Mouse (Mus musculus) liver, embryonic 13.5 days (tissue): Measurements from ENCODE around the gene Itgb3. TPM values are rescaled to one million over a fixed set of nuclear protein-coding genes. Genes with fewer than 3 reads are reported as not detected.

Source experiments
- ATAC-seq: fragments of 200-750 bp; cut with Nextera tagmentation; 2 replicates; pipeline ENCODE4 v1.8.0; 2017; ENCODE audit warnings: low read depth, mild to moderate bottlenecking, moderate number of reproducible peaks, moderate library complexity
- DNase-seq: peaks from one replicate; pipeline ENCODE4 v3.0.0; 2022
- H3K27ac ChIP-seq: fragments of 300-500 bp; sonication (generic); 2 replicates; pipeline ENCODE4 v1.5.1; 2015; ENCODE audit warnings: moderate library complexity, mild to moderate bottlenecking, inconsistent platforms
- H3K27me3 ChIP-seq: fragments of 300-500 bp; sonication (generic); 2 replicates; pipeline ENCODE4 v1.6.1; 2015; ENCODE audit warnings: mild to moderate bottlenecking, inconsistent platforms
- H3K36me3 ChIP-seq: fragments of 300-500 bp; sonication (generic); 2 replicates; pipeline ENCODE4 v1.6.1; 2015; ENCODE audit warnings: mild to moderate bottlenecking, inconsistent platforms
- H3K4me1 ChIP-seq: fragments of 300-500 bp; sonication (generic); replicated peaks from 2 replicates; pipeline ENCODE4 v1.6.1; 2015; ENCODE audit warnings: inconsistent platforms
- H3K4me2 ChIP-seq: fragments of 300-500 bp; sonication (generic); 2 replicates; pipeline ENCODE4 v1.6.1; 2015; ENCODE audit warnings: inconsistent platforms, mild to moderate bottlenecking, moderate library complexity
- H3K4me3 ChIP-seq: fragments of 300-500 bp; sonication (generic); replicated peaks from 2 replicates; pipeline ENCODE4 v1.5.1; 2015; ENCODE audit warnings: mild to moderate bottlenecking, inconsistent platforms
- H3K9ac ChIP-seq: fragments of 300-500 bp; sonication (generic); 2 replicates; pipeline ENCODE4 v1.6.1; 2015; ENCODE audit warnings: mild to moderate bottlenecking, inconsistent platforms
- H3K9me3 ChIP-seq: fragments of 300-500 bp; sonication (generic); replicated peaks from 2 replicates; pipeline ENCODE4 v1.6.1; 2016; ENCODE audit warnings: inconsistent platforms
- WGBS: fragments of 180-500 bp; shearing (Covaris S2); methylation state at CpG from one replicate; pipeline ENCODE4 v1.1.7; 2015; ENCODE audit not compliant: insufficient replicate concordance; 5-methylcytosine and 5-hydroxymethylcytosine counted together
- polyA plus RNA-seq: library from polyadenylated mRNA; unstranded; fragments of >200 nt; fragmentation: Nextera tagmentation; extraction: Ambion mirVana; gene quantifications from 2 replicates; pipeline ENCODE4 v1.2.1, GENCODE M21; 2015

Gene Itgb3
- polyA plus RNA-seq, 1 experiment from 2014 or later = 16.5 TPM

GRCm38 (mm10) chr11:104624791-104625391, 17.1 kb downstream of the Itgb3 start:
- H3K4me2 ChIP-seq = no peak overlapping the region
- H3K9me3 ChIP-seq = no peaks in the 10 kb centered on the region
- H3K4me3 ChIP-seq = no peak overlapping the region
- H3K27me3 ChIP-seq = 0 out of 2 replicates have a peak, but pooled peaks cover 2% of the 10 kb centered on the region
- 0 out of 2 replicates have a peak overlapping the region, but pooled peaks have one; percentile 5 for H3K9ac ChIP-seq
- peak overlapping the region; percentile 51 for H3K27ac ChIP-seq
- WGBS = 51% methylated on average over 6 of the region's 6 CpGs
- ATAC-seq (no peak), DNase-seq (no peak)
- no peaks in the 10 kb centered on the region for H3K36me3 ChIP-seq
- peaks cover 78% of the 10 kb centered on the region for H3K4me1 ChIP-seq

- Histone ChIP-seq H3K4me2 (peak overlapping the region; percentile 36), H3K27me3 (no peaks in the 10 kb centered on the region), H3K4me3 (no peak overlapping the region), H3K4me1 (peaks cover 74% of the 10 kb centered on the region), H3K9ac (0 out of 2 replicates have a peak overlapping the region, but pooled peaks have one; percentile 37), H3K36me3 (no peaks in the 10 kb centered on the region), H3K27ac (peak overlapping the region; percentile 51; the same call in 1 of the 2 replicates), H3K9me3 (no peaks in the 10 kb centered on the region)
- WGBS = 52% methylated on average over 12 of the region's 12 CpGs
- ATAC-seq (peak; percentile 85), DNase-seq (peak; percentile 32)
Measured at GRCm38 (mm10) chr11:104625453-104626402, 17.9 kb downstream of the Itgb3 start.

DNA sequence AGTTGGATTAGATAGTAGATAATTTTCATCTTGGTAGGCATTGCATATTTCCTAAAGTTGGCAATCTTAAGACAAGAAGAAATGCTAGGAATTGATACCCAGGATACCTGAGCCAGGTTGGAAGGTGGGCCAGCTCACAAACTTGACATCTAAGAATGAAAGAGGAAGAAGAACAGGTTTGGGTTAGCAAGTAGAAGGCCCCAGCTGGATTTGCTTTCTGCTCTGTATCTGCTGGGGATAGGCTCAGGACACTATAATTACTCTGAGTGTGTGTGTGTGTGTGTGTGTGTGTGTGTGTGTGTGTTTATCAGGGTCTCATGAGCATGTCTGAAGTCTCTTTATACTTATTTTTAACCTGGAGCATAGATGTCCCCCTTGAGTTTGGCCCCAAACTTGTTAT, 18.8 kb downstream of the Itgb3 start:
- 0 out of 2 replicates have a peak overlapping the region, but pooled peaks have one; percentile 36 for H3K4me2 ChIP-seq
- H3K9me3 ChIP-seq = no peaks in the 10 kb centered on the region
- H3K27me3 ChIP-seq = no peaks in the 10 kb centered on the region
- no peak for DNase-seq
- H3K9ac ChIP-seq = no peak overlapping the region
- H3K4me1 ChIP-seq = peaks cover 67% of the 10 kb centered on the region
- no peak for ATAC-seq
- H3K36me3 ChIP-seq = no peaks in the 10 kb centered on the region
- no peak overlapping the region for H3K4me3 ChIP-seq
- 0 out of 2 replicates have a peak overlapping the region, but pooled peaks have one; percentile 51 for H3K27ac ChIP-seq

DNA sequence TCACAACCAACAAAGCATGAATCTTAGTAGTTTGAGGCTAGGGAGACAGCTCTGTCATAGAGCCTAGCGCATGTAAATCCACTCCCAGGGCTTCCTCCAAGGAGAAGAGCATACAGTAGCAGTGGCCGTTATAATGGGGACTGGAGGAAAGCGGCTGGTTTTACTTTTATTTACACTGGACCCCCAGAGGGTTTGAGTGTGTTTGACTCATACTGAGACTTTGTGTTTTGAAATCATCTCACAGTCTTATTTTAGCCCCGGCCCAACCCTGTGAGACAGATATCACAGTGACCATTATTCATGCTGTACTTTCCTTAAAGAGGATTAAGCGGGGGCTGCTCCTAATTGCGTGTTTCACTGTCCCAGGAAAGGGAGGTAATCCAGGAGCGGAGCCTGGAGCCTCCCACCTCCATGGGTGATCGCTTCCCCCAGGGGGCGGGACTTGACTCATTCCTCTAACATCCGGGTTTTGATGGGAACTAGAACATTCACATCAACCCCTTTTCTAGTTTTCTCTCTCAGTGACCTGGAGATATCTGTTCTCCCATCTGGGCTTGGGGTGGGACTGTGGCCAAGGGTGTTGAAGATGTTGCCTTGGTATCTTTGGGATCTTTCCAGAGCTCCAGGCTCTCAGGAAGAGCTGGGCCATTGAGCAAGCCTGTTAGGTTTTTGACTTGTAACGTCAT, 20.0 kb downstream of the Itgb3 start:
- Histone ChIP-seq H3K4me1 (peaks cover 56% of the 10 kb centered on the region), H3K9me3 (no peaks in the 10 kb centered on the region), H3K27ac (no peak overlapping the region), H3K9ac (no peak overlapping the region), H3K4me2 (no peak overlapping the region), H3K36me3 (no peaks in the 10 kb centered on the region), H3K4me3 (no peak overlapping the region), H3K27me3 (no peaks in the 10 kb centered on the region)
- WGBS = 63% methylated on average over 11 of the region's 11 CpGs
- no peak for DNase-seq
- ATAC-seq = no peak

- 45% methylated on average over 5 of the region's 5 CpGs for WGBS
- peaks cover 48% of the 10 kb centered on the region for H3K4me1 ChIP-seq
- H3K27me3 ChIP-seq = no peaks in the 10 kb centered on the region
- H3K27ac ChIP-seq = no peak overlapping the region
- no peaks in the 10 kb centered on the region for H3K9me3 ChIP-seq
- DNase-seq (no peak), ATAC-seq (no peak)
- no peak overlapping the region for H3K4me2 ChIP-seq
- no peak overlapping the region for H3K9ac ChIP-seq
- no peak overlapping the region for H3K4me3 ChIP-seq
- no peaks in the 10 kb centered on the region for H3K36me3 ChIP-seq
Measured at GRCm38 (mm10) chr11:104628566-104628965, 20.8 kb downstream of the Itgb3 start.

DNA sequence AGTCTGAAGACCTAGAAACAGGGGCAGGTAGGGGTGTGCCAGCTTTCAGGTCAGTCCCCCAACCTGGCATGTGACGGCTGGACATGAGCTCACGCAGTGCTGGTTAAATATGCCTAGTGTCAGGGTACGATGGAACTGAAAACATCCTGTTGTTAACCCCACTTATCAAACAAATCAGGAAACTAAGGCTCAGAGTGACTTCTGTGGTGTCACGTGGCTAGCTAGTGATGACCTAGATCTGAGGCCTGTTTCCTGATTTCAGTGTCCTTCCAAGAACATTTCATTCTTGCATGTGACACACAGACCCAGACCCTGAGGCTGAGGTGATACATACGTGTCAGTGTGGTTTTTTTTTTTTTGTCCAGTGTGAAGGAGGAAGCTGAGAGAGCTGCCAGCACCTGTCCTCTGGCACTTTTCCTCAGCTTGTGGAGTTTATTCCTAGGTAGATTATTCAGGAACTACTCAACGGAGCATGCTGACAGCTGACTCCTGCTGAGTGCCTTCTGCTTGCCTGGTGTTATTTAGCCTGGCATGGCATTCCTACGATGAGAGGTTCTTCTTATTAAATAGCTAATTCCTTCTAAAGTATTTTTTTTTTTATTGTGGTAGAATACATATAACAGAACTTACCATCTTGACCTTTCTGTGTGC, 22.5 kb downstream of the Itgb3 start:
- 30% methylated on average over 7 of the region's 7 CpGs for WGBS
- H3K4me2 ChIP-seq = no peak overlapping the region

GRCm38 (mm10) chr11:104631306-104631705, 23.5 kb downstream of the Itgb3 start:
- H3K4me1 ChIP-seq = peaks cover 23% of the 10 kb centered on the region
- H3K36me3 ChIP-seq = no peaks in the 10 kb centered on the region
- WGBS = 57% methylated on average over 1 of the region's 1 CpGs
- H3K9ac ChIP-seq = no peak overlapping the region
- no peaks in the 10 kb centered on the region for H3K9me3 ChIP-seq
- no peaks in the 10 kb centered on the region for H3K27me3 ChIP-seq
- ATAC-seq (no peak), DNase-seq (no peak)
- H3K4me3 ChIP-seq = no peak overlapping the region
- H3K27ac ChIP-seq = no peak overlapping the region
- no peak overlapping the region for H3K4me2 ChIP-seq

More for the DNA sequence above, 22.5 kb downstream of the Itgb3 start:
- no peaks in the 10 kb centered on the region for H3K36me3 ChIP-seq
- no peak for DNase-seq
- H3K4me1 ChIP-seq = peaks cover 33% of the 10 kb centered on the region
- H3K9ac ChIP-seq = no peak overlapping the region
- no peaks in the 10 kb centered on the region for H3K9me3 ChIP-seq
- H3K4me3 ChIP-seq = no peak overlapping the region
- no peak overlapping the region for H3K27ac ChIP-seq
- no peak for ATAC-seq
- H3K27me3 ChIP-seq = no peaks in the 10 kb centered on the region

DNA sequence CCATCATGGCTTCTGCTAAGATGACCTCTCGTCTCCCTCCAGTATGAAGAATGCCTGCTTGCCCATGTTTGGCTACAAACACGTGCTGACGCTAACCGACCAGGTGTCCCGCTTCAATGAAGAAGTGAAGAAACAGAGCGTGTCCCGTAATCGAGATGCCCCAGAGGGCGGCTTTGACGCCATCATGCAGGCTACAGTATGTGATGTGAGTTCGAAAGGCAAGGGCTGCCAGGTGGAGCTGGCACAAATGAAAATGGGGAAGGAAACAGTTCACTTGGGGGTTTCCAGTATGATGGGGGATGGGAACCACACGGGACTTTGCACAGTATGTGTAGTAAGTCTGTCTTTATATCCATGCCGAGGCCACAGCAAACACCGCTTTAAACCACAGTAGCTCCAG, 29.2 kb downstream of the Itgb3 start:
- Histone ChIP-seq H3K9me3 (no peaks in the 10 kb centered on the region), H3K4me1 (no peaks in the 10 kb centered on the region), H3K36me3 (no peaks in the 10 kb centered on the region), H3K9ac (no peak overlapping the region), H3K27ac (no peak overlapping the region), H3K27me3 (no peaks in the 10 kb centered on the region), H3K4me2 (no peak overlapping the region), H3K4me3 (no peak overlapping the region)
- ATAC-seq (no peak), DNase-seq (no peak)
- 68% methylated on average over 14 of the region's 14 CpGs for WGBS

DNA sequence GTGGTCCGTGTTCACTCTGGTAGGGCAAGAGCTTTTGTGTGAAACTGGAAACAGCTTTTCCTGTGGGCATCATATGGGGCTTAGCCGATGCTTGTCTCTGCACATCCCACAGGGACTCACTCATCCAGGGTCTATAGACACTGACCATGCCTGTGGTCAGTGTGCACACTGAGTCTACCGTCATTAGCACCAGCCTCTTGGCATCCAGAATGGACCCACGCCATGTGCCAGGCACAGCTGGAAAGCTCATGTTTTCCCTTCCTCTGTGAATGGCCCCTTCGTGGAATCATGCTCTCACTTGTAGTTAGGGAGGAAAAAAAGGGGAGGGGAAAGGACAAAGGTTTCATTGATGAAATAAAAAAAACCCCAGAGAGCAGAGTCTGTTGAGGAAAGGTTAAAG, 30.2 kb downstream of the Itgb3 start:
- no peaks in the 10 kb centered on the region for H3K27me3 ChIP-seq
- H3K4me3 ChIP-seq = no peak overlapping the region
- H3K36me3 ChIP-seq = no peaks in the 10 kb centered on the region
- no peaks in the 10 kb centered on the region for H3K4me1 ChIP-seq
- DNase-seq (no peak), ATAC-seq (no peak)
- H3K27ac ChIP-seq = no peak overlapping the region
- H3K9me3 ChIP-seq = no peaks in the 10 kb centered on the region
- WGBS = 75% methylated on average over 5 of the region's 5 CpGs
- H3K9ac ChIP-seq = no peak overlapping the region
- no peak overlapping the region for H3K4me2 ChIP-seq

GRCm38 (mm10) chr11:104638906-104639305, 31.1 kb downstream of the Itgb3 start:
- no peaks in the 10 kb centered on the region for H3K27me3 ChIP-seq
- H3K36me3 ChIP-seq = no peaks in the 10 kb centered on the region
- WGBS = 32% methylated on average over 2 of the region's 2 CpGs

DNA sequence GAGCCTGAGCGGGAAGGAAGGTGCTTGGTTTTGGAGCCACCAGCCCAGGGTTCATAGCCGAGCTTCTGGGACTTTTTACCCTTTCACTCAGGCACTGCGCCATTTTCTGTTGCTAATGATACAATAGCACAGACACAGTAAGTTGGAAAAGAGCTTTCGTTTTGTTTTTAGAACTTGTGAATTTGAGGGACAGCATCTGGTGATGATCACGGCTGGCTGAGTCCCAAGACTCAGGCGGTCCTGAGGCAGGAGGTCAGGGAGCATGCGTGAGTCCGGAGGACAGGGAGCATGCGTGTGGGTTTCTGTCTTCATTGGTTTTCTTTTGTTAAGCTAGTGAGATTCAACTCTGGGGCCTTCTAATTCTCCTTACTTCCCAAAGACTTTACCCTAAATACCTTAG, 31.8 kb downstream of the Itgb3 start:
- DNase-seq (no peak), ATAC-seq (no peak)
- no peaks in the 10 kb centered on the region for H3K4me1 ChIP-seq
- no peaks in the 10 kb centered on the region for H3K36me3 ChIP-seq
- no peak overlapping the region for H3K4me2 ChIP-seq
- WGBS = 77% methylated on average over 9 of the region's 9 CpGs
- no peak overlapping the region for H3K9ac ChIP-seq
- H3K4me3 ChIP-seq = no peak overlapping the region
- H3K9me3 ChIP-seq = no peaks in the 10 kb centered on the region
- no peaks in the 10 kb centered on the region for H3K27me3 ChIP-seq
- no peak overlapping the region for H3K27ac ChIP-seq

More at GRCm38 (mm10) chr11:104638906-104639305, 31.1 kb downstream of the Itgb3 start:
- Histone ChIP-seq H3K9ac (no peak overlapping the region), H3K4me2 (no peak overlapping the region), H3K4me3 (no peak overlapping the region), H3K4me1 (no peaks in the 10 kb centered on the region), H3K9me3 (no peaks in the 10 kb centered on the region), H3K27ac (no peak overlapping the region)
- DNase-seq (no peak), ATAC-seq (no peak)
